Mouse (Mus musculus) lung, adult 2 months (tissue): ENCODE data around the gene Erg. TPM values are rescaled to one million over a fixed set of nuclear protein-coding genes. Genes with fewer than 3 reads are reported as not detected.

Experiments
- DNase-seq: peaks from one replicate; pipeline ENCODE4 v3.0.0; 2022
- H3K4me1 ChIP-seq: fragments of 200-500 bp; 2 replicates; pipeline ENCODE4 v1.6.1; 2011; ENCODE audit warnings: low read length; ENCODE audit not compliant: control insufficient read depth, insufficient read depth
- H3K4me3 ChIP-seq: fragments of 200-500 bp; replicated peaks from 2 replicates; pipeline ENCODE3; 2011; ENCODE audit warnings: low read depth, mild to moderate bottlenecking, control low read depth, low read length; ENCODE audit errors: extremely low read depth
- CTCF ChIP-seq: fragments of 200-500 bp; IDR thresholded peaks from 2 replicates; pipeline ENCODE4 v1.5.1; 2011; ENCODE audit warnings: mild to moderate bottlenecking, low read length, control low read depth; ENCODE audit not compliant: insufficient read depth
- POLR2A ChIP-seq: fragments of 200-500 bp; IDR thresholded peaks from 2 replicates; pipeline ENCODE4 v1.6.1; 2011; ENCODE audit warnings: low read depth, mild to moderate bottlenecking, control low read depth, low read length, borderline replicate concordance; ENCODE audit errors: extremely low read depth
- WGBS: fragments of 180-500 bp; shearing (Covaris S2); methylation state at CpG from one replicate; pipeline ENCODE4 v1.1.7; 2018; 5-methylcytosine and 5-hydroxymethylcytosine counted together
- polyA plus RNA-seq: library from polyadenylated mRNA; depleted of rRNA; stranded (reverse); fragments of >200 nt; gene quantifications from 2 replicates; pipeline ENCODE4 v1.2.3, GENCODE M21; 2012

Erg gene
- polyA plus RNA-seq, 1 experiment, result 82.7 TPM

DNA sequence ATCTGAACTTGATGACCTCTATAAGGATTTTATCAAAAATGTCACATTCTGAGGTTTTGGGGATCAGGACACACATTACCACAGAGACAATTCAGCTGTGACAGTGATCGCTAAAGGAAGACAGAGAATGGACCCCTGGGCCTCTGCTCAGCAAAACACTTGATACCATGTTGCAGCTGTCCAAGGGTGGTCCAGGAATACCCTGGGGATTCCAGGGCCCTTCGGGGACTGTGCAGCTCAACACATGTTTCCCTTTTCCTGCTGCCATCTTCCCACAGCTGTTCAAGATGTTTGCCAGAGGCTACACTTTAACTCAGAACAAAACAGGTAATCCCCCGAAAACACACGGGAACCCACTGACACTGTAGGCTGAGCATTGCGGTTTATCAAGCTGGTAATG is 158.2 kb downstream of the Erg start:
- 77% methylated on average over 5 of the region's 5 CpGs for WGBS
- DNase-seq, result no peak
- TF ChIP-seq CTCF (no peak), POLR2A (no peak)
- Histone ChIP-seq H3K4me3 (no peak overlapping the region), H3K4me1 (peaks cover 11% of the 10 kb centered on the region)

- TF ChIP-seq POLR2A, result no peak
- TF ChIP-seq CTCF, result no peak
- no peak for DNase-seq
- peaks cover 10% of the 10 kb centered on the region for H3K4me1 ChIP-seq
- H3K4me3 ChIP-seq, result no peak overlapping the region
- WGBS, result 42% methylated on average over 10 of the region's 10 CpGs
These were observed 158.9 kb downstream of the Erg start for GRCm38 (mm10) chr16:95427512-95427911.

DNA sequence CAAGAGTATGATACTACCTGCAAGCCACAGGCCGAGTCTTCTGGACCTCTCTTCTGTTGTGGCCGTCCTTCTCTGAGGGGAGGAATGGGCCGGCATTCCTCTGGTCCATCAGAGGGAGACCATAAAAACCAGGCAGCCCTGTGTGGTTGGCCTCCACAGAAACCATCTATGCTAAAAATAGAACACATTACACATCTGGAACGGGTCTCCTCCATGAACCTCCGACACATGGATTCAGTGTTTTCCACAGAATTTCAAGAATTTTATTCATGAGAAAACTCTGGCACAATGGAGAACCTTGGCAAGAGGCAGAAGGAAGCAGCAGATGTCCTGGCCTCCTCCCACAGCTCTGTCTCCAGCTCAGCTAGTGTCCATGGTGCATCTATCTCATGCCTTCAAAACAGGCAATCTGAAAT is 163.7 kb downstream of the Erg start:
- no peak for DNase-seq
- peaks cover 6% of the 10 kb centered on the region for H3K4me1 ChIP-seq
- 59% methylated on average over 5 of the region's 5 CpGs for WGBS
- TF ChIP-seq POLR2A (no peak), CTCF (no peak)
- H3K4me3 ChIP-seq, result no peak overlapping the region

DNA sequence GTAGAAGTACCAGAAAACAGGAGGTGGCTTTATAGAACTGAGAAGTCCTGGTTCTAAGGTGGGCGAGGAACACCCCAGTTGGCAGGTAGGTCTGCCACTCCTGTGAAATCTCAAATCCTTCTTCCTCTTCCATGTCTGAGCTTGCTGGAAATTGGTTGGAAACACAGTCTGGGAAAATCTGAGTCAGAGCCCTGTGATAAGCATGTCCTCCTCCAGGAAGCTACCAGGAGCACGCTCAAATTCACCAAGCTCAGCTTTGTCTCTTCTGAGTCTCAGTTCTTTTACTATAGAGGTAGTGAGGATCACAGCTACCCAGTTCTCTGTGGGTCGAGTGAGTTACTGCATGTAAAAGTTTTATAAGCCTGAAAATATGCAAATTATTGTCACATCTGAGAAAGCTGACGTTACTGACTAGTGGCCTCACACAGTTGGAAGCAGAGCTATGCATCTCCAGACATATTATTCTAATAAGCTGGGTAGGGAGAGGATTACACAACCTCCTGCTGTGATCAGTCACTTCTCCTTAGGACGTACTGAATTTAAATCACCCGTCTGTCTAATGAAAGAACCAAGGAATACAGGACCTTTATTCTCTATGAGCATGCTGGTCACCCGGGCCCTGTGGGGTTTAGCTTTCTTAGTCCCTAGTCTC is 165.0 kb downstream of the Erg start:
- Histone ChIP-seq H3K4me1 (peaks cover 6% of the 10 kb centered on the region), H3K4me3 (no peak overlapping the region)
- 64% methylated on average over 7 of the region's 7 CpGs for WGBS
- TF ChIP-seq POLR2A, result no peak
- TF ChIP-seq CTCF, result no peak
- no peak for DNase-seq

DNA sequence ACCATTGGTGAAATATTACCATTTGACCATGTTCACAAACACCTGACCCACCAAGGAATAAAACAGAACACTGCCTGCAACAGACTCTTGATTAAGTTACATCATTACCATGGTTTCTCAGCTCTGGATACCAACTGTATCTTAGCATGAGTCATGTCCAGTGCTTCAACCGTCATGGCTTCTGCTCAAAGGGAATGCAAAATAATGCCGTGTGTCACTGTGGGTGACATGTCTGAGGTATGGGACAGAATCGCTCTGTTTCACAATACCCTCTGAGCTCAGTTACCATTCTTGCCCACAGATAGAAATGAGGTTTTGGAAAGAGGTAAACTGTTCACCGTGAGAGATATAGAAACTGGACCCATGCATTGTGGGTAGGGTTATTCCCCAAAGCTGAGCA is 170.5 kb downstream of the Erg start:
- no peak for DNase-seq
- no peak overlapping the region for H3K4me3 ChIP-seq
- TF ChIP-seq POLR2A (no peak), CTCF (no peak)
- 80% methylated on average over 4 of the region's 4 CpGs for WGBS
- no peaks in the 10 kb centered on the region for H3K4me1 ChIP-seq

DNA sequence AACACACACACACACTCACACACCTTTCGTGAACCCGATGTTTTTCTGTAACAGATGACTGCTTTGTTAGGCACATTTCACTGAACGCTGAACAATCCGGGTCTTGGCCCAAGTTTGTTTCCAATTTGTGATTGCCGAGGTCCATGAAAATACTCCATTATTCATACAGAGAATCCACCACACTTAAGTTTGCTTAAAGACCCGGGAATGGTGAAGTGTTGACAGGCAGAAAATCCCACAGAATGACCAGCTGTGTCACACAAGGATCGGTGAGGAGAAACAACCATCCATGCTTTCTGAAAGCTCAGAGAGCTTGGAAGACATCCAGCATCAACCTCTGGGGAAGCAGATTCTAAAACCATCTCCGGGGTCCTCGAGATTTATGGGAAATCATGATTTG is 171.0 kb downstream of the Erg start:
- no peak for DNase-seq
- H3K4me1 ChIP-seq, result no peaks in the 10 kb centered on the region
- no peak overlapping the region for H3K4me3 ChIP-seq
- WGBS, result 56% methylated on average over 9 of the region's 9 CpGs
- no peak for TF ChIP-seq CTCF
- no peak for TF ChIP-seq POLR2A

GRCm38 (mm10) chr16:95413401-95413959 is 172.9 kb downstream of the Erg start:
- H3K4me1 ChIP-seq, result no peaks in the 10 kb centered on the region
- TF ChIP-seq CTCF, result no peak
- TF ChIP-seq POLR2A, result no peak
- DNase-seq, result no peak
- 56% methylated on average over 3 of the region's 3 CpGs for WGBS
- no peak overlapping the region for H3K4me3 ChIP-seq

- TF ChIP-seq CTCF (no peak), POLR2A (no peak)
- DNase-seq, result no peak
- H3K4me3 ChIP-seq, result no peak overlapping the region
- WGBS, result 29% methylated on average over 14 of the region's 14 CpGs
- 0 out of 2 replicates have a peak, but pooled peaks cover 3% of the 10 kb centered on the region for H3K4me1 ChIP-seq
These were observed 178.3 kb downstream of the Erg start for GRCm38 (mm10) chr16:95408096-95408495.

GRCm38 (mm10) chr16:95405496-95405895 is 180.9 kb downstream of the Erg start:
- no peak for TF ChIP-seq CTCF
- no peak for TF ChIP-seq POLR2A
- DNase-seq, result no peak
- WGBS, result 75% methylated on average over 3 of the region's 3 CpGs
- no peak overlapping the region for H3K4me3 ChIP-seq
- H3K4me1 ChIP-seq, result peaks cover 6% of the 10 kb centered on the region; the same call in 1 of the 2 replicates

GRCm38 (mm10) chr16:95403453-95403852 is 182.9 kb downstream of the Erg start:
- TF ChIP-seq CTCF (no peak), POLR2A (no peak)
- no peak overlapping the region for H3K4me3 ChIP-seq
- peaks cover 6% of the 10 kb centered on the region; the same call in 1 of the 2 replicates for H3K4me1 ChIP-seq
- 41% methylated on average over 5 of the region's 5 CpGs for WGBS
- DNase-seq, result no peak
